Mouse (Mus musculus) embryonic fibroblast, embryonic 13.5 days (primary cell): ENCODE results near the gene Pbrm1.

Experiments
- CTCF ChIP-seq: IDR thresholded peaks from 2 replicates; pipeline ENCODE4 v1.5.1; 2011; ENCODE audit warnings: mild to moderate bottlenecking, control low read depth, low read length, moderate library complexity, borderline replicate concordance; ENCODE audit not compliant: insufficient read depth
- POLR2A ChIP-seq: IDR thresholded peaks from 2 replicates; pipeline ENCODE4 v1.6.1; 2011; ENCODE audit warnings: low read depth, mild to moderate bottlenecking, control low read depth, low read length, moderate library complexity

- TF ChIP-seq CTCF (no peak), POLR2A (peak; percentile 44; the same call in 1 of the 2 replicates)
These were observed 44.7 kb upstream of the Pbrm1 start for GRCm38 (mm10) chr14:30974204-30974603.
